Mouse (Mus musculus) megakaryocyte, embryonic 14.5 days (primary cell): ENCODE data around the gene D630003M21Rik.

Experiments
- FLI1 ChIP-seq: IDR thresholded peaks from 2 replicates; pipeline ENCODE4 v1.6.1; 2012; ENCODE audit warnings: low read length, inconsistent platforms, mixed read lengths
- GATA1 ChIP-seq: IDR thresholded peaks from 3 replicates; pipeline ENCODE4 v1.6.1; 2012; ENCODE audit warnings: mixed read lengths, low read length, inconsistent platforms, borderline replicate concordance

DNA sequence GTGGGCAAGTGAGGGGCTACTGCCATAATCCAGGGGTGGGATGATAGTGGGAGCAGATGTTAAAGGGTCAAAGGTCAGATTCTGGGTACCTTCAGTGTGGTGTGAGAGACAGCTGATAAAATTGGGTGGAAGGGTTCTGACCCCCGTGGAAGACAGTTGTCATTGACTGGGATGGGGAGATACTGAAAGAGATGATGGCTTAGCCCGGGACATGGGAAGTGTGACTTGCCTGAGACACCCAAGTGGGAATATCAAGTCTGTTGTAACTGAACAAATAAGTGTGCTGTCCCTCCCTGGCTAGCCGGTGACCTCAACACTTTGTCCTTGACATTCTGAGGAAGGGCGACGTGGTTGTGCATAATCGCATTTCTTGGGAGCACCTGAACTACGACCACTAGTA, 59.3 kb downstream of the D630003M21Rik start:
- TF ChIP-seq GATA1 (no peak), FLI1 (no peak)
